Mouse (Mus musculus): Measurements from ENCODE around the gene Gm12184.
"Not testable (repeated sequence)": the region's sequence is repeated elsewhere in the genome, so short reads cannot be mapped to it uniquely, and the experiment has no call there.

Gm12184 gene

DNA sequence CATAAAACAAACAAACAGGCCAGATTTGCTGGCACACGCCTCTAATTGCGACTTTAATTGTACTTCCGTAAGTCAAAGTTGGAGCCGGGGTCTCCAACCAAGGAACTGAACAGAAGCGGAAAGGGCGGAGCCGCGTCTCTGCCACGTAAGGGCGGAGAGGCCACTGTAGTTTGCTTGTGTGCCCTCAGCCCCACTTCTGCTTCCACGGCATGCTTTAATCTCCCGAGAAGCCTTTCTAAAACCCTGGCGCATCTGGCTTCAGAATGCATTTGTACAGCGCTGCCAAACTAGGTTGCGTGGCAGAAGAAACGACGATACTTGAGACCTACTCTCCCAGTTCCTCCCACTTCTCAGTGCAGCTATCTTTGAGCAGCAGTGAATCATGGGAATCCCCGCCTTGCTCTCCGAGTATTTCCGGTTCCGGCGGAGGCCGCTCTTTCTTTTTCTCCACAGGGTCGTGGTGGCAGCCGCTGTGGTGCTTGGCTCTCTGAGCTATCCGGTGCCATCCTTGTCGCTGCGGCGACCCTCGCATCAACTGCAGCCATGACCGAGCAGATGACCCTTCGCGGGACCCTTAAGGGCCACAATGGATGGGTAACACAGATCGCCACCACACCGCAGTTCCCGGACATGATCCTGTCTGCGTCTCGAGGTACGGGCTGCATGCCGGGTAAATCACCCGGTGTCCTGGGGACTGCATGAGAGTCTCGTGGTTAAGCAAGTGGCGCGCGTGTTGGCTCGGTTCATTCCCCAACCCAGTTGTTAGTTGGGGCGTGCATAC lies 26.3 kb downstream of the Gm12184 start, which contains the start of gene Rack1:
Gene Rack1, plus strand, starts transcription at position 412 of the 781 bp plus-strand sequence.
- peak; percentile 87 for DNase-seq (ENCODE audit: low spot score in 2 of 2)

DNA sequence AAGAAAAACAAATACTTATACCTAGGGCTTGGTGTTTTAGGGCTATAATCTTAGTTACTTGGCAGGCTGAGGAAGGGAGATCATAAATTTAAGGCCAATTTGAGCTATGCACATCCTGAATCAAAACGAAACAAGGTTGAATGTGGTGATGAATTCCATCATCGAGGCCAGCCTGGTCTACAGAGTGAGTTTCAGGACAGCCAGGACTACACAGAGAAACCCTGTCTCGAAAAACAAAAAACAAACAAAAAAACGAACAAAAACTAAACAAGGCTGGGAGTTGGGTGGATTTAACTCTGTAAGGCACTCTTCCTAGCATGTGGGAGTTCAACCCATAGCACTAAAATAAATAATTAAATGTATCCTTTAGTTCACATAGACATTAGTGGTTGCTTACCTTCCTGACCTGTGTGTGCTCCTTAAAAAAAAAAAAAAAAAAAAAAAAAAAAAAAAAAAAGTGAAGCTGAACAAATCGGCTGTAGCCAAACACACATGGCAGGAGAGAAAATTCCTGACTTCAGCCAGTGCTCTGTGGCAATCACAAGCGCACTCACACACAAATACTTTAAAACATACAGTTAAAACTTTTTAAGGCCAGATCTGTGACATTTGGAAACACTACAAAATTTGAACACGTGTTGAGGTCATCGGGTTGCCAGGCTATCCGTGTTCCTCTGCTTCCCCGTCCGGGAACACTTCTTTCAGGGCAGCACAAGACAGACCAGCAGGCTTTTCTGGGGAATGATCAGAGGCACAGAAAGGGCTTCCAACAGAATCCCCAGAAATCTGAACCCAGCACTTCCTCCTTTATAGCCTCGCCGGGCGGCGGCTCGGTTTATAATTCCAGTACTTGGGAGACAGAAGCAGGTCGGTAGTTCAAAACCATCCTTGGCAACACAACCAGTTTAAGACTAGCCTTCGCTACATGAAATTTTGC lies 27.2 kb downstream of the Gm12184 start:
- DNase-seq (ENCODE audit: low spot score in 2 of 2), result no peak

GRCm38 (mm10) chr11:48798308-48798707 lies 28.1 kb downstream of the Gm12184 start:
- DNase-seq (ENCODE audit: low spot score in 2 of 2), result no peak

- DNase-seq (ENCODE audit: low spot score in 2 of 2), result no peak
Measured at GRCm38 (mm10) chr11:48797287-48797686, 29.2 kb downstream of the Gm12184 start.

- DNase-seq (ENCODE audit: low spot score in 2 of 2), result no peak
Measured at GRCm38 (mm10) chr11:48796290-48796689, 30.2 kb downstream of the Gm12184 start.

- no peak for DNase-seq (ENCODE audit: low spot score in 2 of 2)
Measured at GRCm38 (mm10) chr11:48795221-48795620, 31.2 kb downstream of the Gm12184 start.

- no peak for DNase-seq (ENCODE audit: low spot score in 2 of 2)
Measured at GRCm38 (mm10) chr11:48793184-48793583, 33.3 kb downstream of the Gm12184 start.

DNA sequence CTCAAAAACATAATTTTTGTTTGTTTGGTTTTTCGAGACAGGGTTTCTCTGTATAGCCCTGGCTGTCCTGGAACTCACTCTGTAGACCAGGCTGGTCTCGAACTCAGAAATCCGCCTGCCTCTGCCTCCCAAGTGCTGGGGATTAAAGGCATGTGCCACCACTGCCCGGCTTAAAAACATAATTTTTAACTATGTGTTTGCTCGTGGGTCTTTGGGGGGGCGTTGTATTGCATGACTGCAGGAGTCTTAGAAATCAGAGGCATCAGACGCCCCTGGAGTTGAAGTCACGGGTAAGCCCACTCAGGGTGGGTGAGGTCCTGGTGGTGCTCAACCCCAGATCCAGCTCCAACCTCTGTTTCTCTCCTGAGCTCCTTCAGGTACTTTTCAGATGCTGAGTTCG lies 34.6 kb downstream of the Gm12184 start:
- DNase-seq (ENCODE audit: low spot score in 2 of 2), result not testable (repeated sequence)

- DNase-seq (ENCODE audit: low spot score in 2 of 2), result no peak
Measured at GRCm38 (mm10) chr11:48790946-48791345, 35.5 kb downstream of the Gm12184 start.

DNA sequence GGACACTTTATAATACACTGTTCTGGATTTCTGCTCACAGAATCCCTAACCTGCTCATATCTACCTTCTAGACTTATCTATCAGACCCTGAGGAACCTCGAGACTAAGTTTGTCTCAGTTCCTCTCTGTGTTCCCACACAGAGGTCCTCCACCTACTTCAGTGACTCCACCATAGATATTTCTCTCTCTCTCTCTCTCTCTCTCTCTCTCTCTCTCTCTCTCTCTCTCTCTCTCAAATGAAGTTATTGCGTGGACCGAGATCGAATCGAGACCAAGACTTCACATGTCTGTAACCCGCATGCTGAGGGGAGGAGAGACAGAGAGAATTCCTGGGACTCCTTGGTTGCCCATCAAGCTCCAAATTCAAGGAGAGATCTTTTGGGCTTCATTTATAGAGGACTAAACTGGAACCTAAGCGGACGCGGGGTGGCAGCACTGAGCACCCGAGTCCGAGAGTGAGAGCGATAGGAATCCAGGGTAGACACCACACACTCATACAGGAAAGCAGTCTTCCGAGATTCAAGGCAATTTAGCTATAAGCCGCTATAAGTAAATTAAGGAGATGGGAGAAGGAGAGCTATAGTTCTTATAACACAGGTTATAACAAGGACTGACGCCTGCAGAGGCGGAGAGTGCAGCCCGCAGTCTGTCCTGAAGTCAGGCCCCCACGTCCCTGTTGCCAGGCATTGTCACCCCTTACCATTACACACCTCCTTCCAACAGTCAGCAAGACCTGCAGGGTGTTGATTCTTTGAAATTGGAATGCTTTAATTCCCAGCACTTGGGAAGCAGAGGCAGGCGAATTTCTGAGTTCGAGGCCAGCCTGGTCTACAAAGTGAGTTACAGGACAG lies 36.3 kb downstream of the Gm12184 start:
- DNase-seq (ENCODE audit: low spot score in 2 of 2), result peak; percentile 70 to 78

DNA sequence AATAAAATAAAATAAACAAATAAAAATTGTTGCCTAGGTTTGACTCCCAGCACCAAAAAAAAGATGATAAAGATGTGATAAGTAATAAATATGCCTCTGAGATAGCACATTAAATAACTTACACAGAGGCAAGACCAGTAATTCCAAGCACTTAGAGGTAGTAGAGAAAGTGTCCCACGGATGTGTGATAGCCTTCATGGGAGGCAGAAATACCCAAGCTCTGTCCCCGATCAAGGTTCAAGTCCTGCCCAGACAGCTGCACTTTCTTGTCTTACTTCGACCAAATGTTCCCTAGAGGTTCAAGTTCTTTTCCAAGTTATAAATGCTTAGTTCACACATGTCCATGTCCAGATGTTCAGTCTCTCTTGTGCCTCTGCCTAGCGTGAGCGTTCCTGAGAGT lies 37.2 kb downstream of the Gm12184 start:
- DNase-seq (ENCODE audit: low spot score in 2 of 2), result no peak

DNA sequence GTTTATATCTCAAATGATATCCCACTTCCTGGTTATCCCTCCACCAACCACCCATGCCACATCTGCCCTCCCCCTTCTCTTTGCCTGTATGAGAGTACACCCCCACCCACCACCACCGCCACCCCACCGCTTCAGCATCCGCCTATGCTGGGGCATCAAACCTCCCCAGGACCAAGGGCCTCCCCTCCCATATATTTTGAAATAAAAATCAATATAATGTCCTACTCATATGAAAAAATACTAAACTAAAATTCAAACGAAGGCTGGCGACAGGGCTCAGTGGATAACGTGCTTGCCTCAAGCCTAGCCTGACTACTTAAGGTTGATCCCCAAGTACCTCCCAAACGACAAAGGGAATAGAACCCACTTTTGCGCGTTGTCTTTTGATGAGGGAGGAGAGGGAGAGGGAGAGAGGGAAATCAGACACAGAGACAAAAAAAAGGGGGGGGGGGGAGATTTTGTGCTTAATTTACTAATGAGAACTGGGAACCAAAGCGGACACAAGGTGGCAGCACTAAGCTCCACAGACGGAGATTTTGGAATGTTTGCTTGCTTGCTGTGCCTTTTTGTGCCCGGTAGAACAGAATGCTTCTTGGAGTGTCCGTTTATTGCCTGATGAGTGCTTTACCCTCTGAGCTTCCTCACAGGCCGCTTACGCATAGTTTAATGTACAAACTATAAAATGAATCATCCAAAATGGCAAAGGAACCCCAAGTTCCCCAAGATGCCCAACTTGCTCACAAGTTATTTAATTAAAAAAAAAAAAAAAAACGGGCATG lies 38.0 kb downstream of the Gm12184 start:
- DNase-seq (ENCODE audit: low spot score in 2 of 2), result peak; percentile 54 to 73

DNA sequence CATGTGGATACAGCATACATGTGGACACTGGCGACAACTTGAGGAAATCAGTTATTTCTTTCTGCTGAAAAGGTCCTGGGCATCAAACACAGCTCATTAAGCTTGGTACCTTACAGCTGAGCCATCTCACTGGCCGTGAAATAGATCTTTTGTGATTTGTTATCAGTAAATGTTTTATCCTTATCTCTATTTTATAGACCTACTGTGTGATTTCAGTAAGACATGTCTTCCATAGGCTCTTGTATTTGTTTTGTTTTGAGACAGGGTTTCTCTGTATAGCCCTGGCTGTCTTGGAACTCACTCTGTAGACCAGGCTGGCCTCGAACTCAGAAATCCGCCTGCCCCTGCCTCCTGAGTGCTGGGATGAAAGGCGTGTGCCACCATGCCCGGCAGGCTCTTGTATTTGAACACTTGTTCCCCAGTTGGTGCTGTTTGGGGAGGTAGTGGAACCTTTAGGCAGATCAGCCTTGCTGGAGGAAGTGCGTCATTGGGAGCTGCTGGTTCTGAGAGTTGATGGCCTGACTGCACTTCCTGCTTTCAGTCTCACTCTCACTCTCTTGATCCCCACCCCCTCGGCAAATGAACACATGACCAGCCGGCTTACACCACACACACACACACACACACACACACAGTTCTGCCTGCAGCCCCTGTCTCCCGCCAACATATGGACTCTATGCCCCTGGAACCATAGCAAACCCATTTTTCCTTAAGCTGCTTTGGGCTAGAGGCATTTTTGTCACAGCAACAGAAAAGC lies 38.8 kb downstream of the Gm12184 start:
- peak; percentile 86 to 88 for DNase-seq (ENCODE audit: low spot score in 2 of 2)

DNA sequence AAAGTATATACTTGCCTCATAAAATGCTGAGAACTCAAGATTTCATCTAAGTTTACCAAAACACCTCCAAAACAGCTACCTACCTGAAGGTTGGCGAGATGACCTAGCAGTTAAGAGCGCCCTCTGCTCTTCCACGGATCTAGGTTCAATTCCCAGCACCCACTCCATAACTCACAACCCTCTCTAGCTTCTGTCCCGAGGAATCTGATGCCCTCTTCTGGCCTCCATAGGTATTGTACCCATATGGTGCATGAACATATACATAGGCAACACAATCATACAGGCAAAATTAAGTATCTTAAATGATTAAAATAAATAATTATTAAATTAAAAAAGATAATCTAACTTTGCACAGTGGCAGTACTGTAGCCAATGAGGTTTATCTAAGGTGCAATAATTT lies 44.2 kb downstream of the Gm12184 start:
- no peak for DNase-seq (ENCODE audit: low spot score in 2 of 2)

- peak; percentile 46 to 56 for DNase-seq (ENCODE audit: low spot score in 2 of 2)
Measured at GRCm38 (mm10) chr11:48779450-48779849, 47.0 kb downstream of the Gm12184 start.

DNA sequence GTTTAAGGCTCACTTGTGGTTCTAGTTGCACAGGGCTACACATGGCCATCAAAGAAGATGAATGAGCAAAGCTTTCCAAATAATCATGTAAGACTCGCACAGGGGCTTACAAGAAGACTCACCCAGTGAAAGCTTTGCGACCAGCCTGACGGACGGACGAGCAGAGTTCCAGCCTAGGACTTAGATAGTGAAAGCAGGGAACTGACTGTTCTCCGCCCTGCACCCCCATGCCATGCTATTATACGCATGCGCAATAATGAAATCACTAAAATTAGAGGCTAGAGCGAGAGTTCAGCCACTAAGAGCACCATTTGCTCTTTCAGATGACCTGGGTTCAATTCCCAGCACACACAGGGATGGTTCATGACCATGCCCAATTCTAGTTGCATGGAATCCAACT lies 49.2 kb downstream of the Gm12184 start:
- no peak for DNase-seq (ENCODE audit: low spot score in 2 of 2)

GRCm38 (mm10) chr11:48776664-48777063 lies 49.8 kb downstream of the Gm12184 start:
- peak in 1 of 2 experiments; percentile 33 for DNase-seq (ENCODE audit: low spot score in 2 of 2)

GRCm38 (mm10) chr11:48775483-48775882 lies 51.0 kb downstream of the Gm12184 start:
- DNase-seq (ENCODE audit: low spot score in 2 of 2), result no peak

Measured in spleen, postnatal 36 days (tissue).